Mouse (Mus musculus) MEL (cell line): Measurements from ENCODE around the gene Rpa1. TPM values are rescaled to one million over a fixed set of nuclear protein-coding genes. Genes with fewer than 3 reads are reported as not detected.
A peak's percentile ranks its signal among the peaks of the same experiment; 100 is the strongest.
"Not testable (repeated sequence)": the region's sequence is repeated elsewhere in the genome, so short reads cannot be mapped to it uniquely, and the experiment has no call there.

ENCODE experiments used
- DNase-seq: peaks from one replicate; pipeline ENCODE4 v3.0.0; 2011; ENCODE audit warnings: low read depth, low spot score
- H3K27ac ChIP-seq: 2 replicates; pipeline ENCODE4 v1.5.1; 2012; ENCODE audit warnings: low read depth, mild to moderate bottlenecking, control low read depth, low read length, moderate library complexity; ENCODE audit not compliant: control insufficient read depth
- H3K27me3 ChIP-seq, 2 experiments: fragments of 150-350 bp in 1 of 2; sonication (generic) in 1 of 2; 2 replicates each; pipeline ENCODE4 v1.6.1; 2012; ENCODE audit warnings: low read length in 2 of 2, mild to moderate bottlenecking in 2 of 2, improper control_type of control experiment in 1 of 2, moderate library complexity in 1 of 2; ENCODE audit not compliant: insufficient read depth in 2 of 2, control insufficient read depth in 1 of 2
- H3K36me3 ChIP-seq, 2 experiments: 2 replicates each; pipeline ENCODE4 v1.6.1; 2012 to 2014; ENCODE audit warnings: low read length in 2 of 2, improper control_type of control experiment in 1 of 2, inconsistent platforms in 1 of 2, mild to moderate bottlenecking in 1 of 2; ENCODE audit not compliant: insufficient read depth in 2 of 2, control insufficient read depth in 1 of 2
- H3K4me1 ChIP-seq, 2 experiments: fragments of 150-350 bp in 1 of 2; sonication (generic) in 1 of 2; 2 replicates each; pipeline ENCODE4 v1.6.1; 2012; ENCODE audit warnings: low read length in 2 of 2, improper control_type of control experiment in 1 of 2, mild to moderate bottlenecking in 1 of 2; ENCODE audit not compliant: insufficient read depth in 2 of 2, control insufficient read depth in 1 of 2
- H3K4me3 ChIP-seq, 2 experiments: fragments of 150-350 bp in 1 of 2; sonication (generic) in 1 of 2; 2 replicates each; pipeline ENCODE4 v1.5.1; 2012; ENCODE audit warnings: low read depth in 2 of 2, low read length in 2 of 2, mild to moderate bottlenecking in 2 of 2, moderate library complexity in 2 of 2, control low read depth in 1 of 2, improper control_type of control experiment in 1 of 2; ENCODE audit not compliant: control insufficient read depth in 1 of 2, insufficient read depth in 1 of 2
- H3K79me2 ChIP-seq: 2 replicates; pipeline ENCODE4 v1.6.1; 2012; ENCODE audit warnings: mild to moderate bottlenecking, low read length, moderate library complexity; ENCODE audit not compliant: control insufficient read depth, poor library complexity, insufficient read depth
- H3K9ac ChIP-seq: 2 replicates; pipeline ENCODE4 v1.6.1; 2012; ENCODE audit warnings: low read depth, mild to moderate bottlenecking, control low read depth, low read length, moderate library complexity; ENCODE audit not compliant: control insufficient read depth, poor library complexity, severe bottlenecking
- H3K9me3 ChIP-seq: fragments of 150-350 bp; sonication (generic); replicated peaks from 2 replicates; pipeline ENCODE4 v1.6.1; 2012; ENCODE audit warnings: mild to moderate bottlenecking, low read length, improper control_type of control experiment, moderate library complexity; ENCODE audit not compliant: insufficient read depth
- CHD1 ChIP-seq: IDR thresholded peaks from 2 replicates; pipeline ENCODE4 v1.6.1; 2012; ENCODE audit warnings: low read depth, mild to moderate bottlenecking, inconsistent platforms, low read length, improper control_type of control experiment
- E2F4 ChIP-seq: IDR thresholded peaks from 2 replicates; pipeline ENCODE4 v1.6.1; 2011; ENCODE audit warnings: low read depth, low read length, improper control_type of control experiment, borderline replicate concordance
- ELF1 ChIP-seq: IDR thresholded peaks from 2 replicates; pipeline ENCODE4 v1.6.1; 2014; ENCODE audit warnings: low read depth, mild to moderate bottlenecking, inconsistent platforms, low read length, improper control_type of control experiment, moderate library complexity
- EP300 ChIP-seq, 2 experiments: IDR thresholded peaks; 2 replicates each; pipeline ENCODE4 v1.6.1; 2011; ENCODE audit warnings: improper control_type of control experiment in 2 of 2, low read length in 2 of 2, low read depth in 1 of 2, mild to moderate bottlenecking in 1 of 2
- ETS1 ChIP-seq: IDR thresholded peaks from 2 replicates; pipeline ENCODE4 v1.6.1; 2012; ENCODE audit warnings: low read depth, mild to moderate bottlenecking, inconsistent platforms, low read length, improper control_type of control experiment, moderate library complexity
- GABPA ChIP-seq: IDR thresholded peaks from 2 replicates; pipeline ENCODE4 v1.6.1; 2012; ENCODE audit warnings: low read depth, mild to moderate bottlenecking, inconsistent platforms, low read length, improper control_type of control experiment, moderate library complexity
- GATA1 ChIP-seq: IDR thresholded peaks from 2 replicates; pipeline ENCODE4 v1.6.1; 2011; ENCODE audit warnings: low read depth, low read length, improper control_type of control experiment
- HCFC1 ChIP-seq: IDR thresholded peaks from 2 replicates; pipeline ENCODE4 v1.6.1; 2012; ENCODE audit warnings: low read depth, mild to moderate bottlenecking, inconsistent platforms, low read length, improper control_type of control experiment, moderate library complexity
- JUND ChIP-seq: IDR thresholded peaks from 2 replicates; pipeline ENCODE4 v1.6.1; 2011; ENCODE audit warnings: low read depth, mild to moderate bottlenecking, improper control_type of control experiment, low read length
- MAFK ChIP-seq: IDR thresholded peaks from 2 replicates; pipeline ENCODE4 v1.6.1; 2011; ENCODE audit warnings: low read depth, mild to moderate bottlenecking, low read length, improper control_type of control experiment, borderline replicate concordance
- MAX ChIP-seq: IDR thresholded peaks from 2 replicates; pipeline ENCODE4 v1.6.1; 2011; ENCODE audit warnings: low read length, improper control_type of control experiment
- MAZ ChIP-seq: IDR thresholded peaks from 2 replicates; pipeline ENCODE4 v1.6.1; 2012; ENCODE audit warnings: low read depth, mild to moderate bottlenecking, inconsistent platforms, low read length, improper control_type of control experiment
- MXI1 ChIP-seq: IDR thresholded peaks from 2 replicates; pipeline ENCODE4 v1.6.1; 2011; ENCODE audit warnings: mild to moderate bottlenecking, low read depth, low read length, improper control_type of control experiment
- MYB ChIP-seq: IDR thresholded peaks from 2 replicates; pipeline ENCODE4 v1.6.1; 2011; ENCODE audit warnings: mild to moderate bottlenecking, low read depth, low read length, improper control_type of control experiment
- MYC ChIP-seq: IDR thresholded peaks from 2 replicates; pipeline ENCODE4 v1.6.1; 2011; ENCODE audit warnings: low read depth, mild to moderate bottlenecking, low read length, improper control_type of control experiment, moderate library complexity
- POLR2A ChIP-seq, 2 experiments: IDR thresholded peaks; 2 replicates each; pipeline ENCODE4 v1.6.1; 2011 to 2012; ENCODE audit warnings: low read length in 2 of 2, mild to moderate bottlenecking in 2 of 2, control low read depth in 1 of 2, improper control_type of control experiment in 1 of 2, low read depth in 1 of 2, moderate library complexity in 1 of 2; ENCODE audit not compliant: control insufficient read depth in 1 of 2, insufficient read depth in 1 of 2, poor library complexity in 1 of 2
- POLR2AphosphoS2 ChIP-seq: IDR thresholded peaks from 2 replicates; pipeline ENCODE4 v1.6.1; 2011; ENCODE audit warnings: low read length, improper control_type of control experiment
- SIN3A ChIP-seq: IDR thresholded peaks from 2 replicates; pipeline ENCODE4 v1.6.1; 2012; ENCODE audit warnings: low read length, improper control_type of control experiment, inconsistent platforms
- SMC3 ChIP-seq: IDR thresholded peaks from 2 replicates; pipeline ENCODE4 v1.6.1; 2011; ENCODE audit warnings: low read depth, low read length, improper control_type of control experiment
- TBP ChIP-seq: IDR thresholded peaks from 2 replicates; pipeline ENCODE4 v1.8.0; 2011; ENCODE audit warnings: low read depth, low read length, improper control_type of control experiment
- TCF12 ChIP-seq: IDR thresholded peaks from 2 replicates; pipeline ENCODE4 v1.6.1; 2014; ENCODE audit warnings: low read depth, mild to moderate bottlenecking, inconsistent platforms, low read length, improper control_type of control experiment, moderate library complexity
- USF1 ChIP-seq: IDR thresholded peaks from 2 replicates; pipeline ENCODE4 v1.6.1; 2014; ENCODE audit warnings: low read depth, mild to moderate bottlenecking, inconsistent platforms, low read length, improper control_type of control experiment, moderate library complexity
- ZMIZ1 ChIP-seq: IDR thresholded peaks from 2 replicates; pipeline ENCODE4 v1.6.1; 2012; ENCODE audit warnings: low read depth, mild to moderate bottlenecking, inconsistent platforms, low read length, improper control_type of control experiment, moderate library complexity
- ZNF384 ChIP-seq: IDR thresholded peaks from 2 replicates; pipeline ENCODE4 v1.6.1; 2012; ENCODE audit warnings: low read depth, mild to moderate bottlenecking, inconsistent platforms, low read length, improper control_type of control experiment
- polyA plus RNA-seq, 2 experiments: library from polyadenylated mRNA; stranded (reverse) in 1 of 2; unstranded in 1 of 2; fragments of >175 nt in 1 of 2; fragments of >200 nt in 1 of 2; gene quantifications; 2 replicates each; pipeline versions ENCODE4 v1.2.1 to v1.2.4; 2012; ENCODE audit warnings: low replicate concordance in 2 of 2, low read depth in 1 of 2; ENCODE audit not compliant: insufficient read length in 2 of 2, insufficient read depth in 1 of 2, missing spikeins in 1 of 2
- total RNA-seq: library from RNA; depleted of rRNA; stranded (reverse); fragments of 300-350 nt; gene quantifications from 2 replicates; pipeline ENCODE4 v1.2.3, GENCODE M21; 2012

The Rpa1 gene
- total and polyA plus RNA-seq, 3 experiments, result 179 to 481 (median 242) TPM

DNA sequence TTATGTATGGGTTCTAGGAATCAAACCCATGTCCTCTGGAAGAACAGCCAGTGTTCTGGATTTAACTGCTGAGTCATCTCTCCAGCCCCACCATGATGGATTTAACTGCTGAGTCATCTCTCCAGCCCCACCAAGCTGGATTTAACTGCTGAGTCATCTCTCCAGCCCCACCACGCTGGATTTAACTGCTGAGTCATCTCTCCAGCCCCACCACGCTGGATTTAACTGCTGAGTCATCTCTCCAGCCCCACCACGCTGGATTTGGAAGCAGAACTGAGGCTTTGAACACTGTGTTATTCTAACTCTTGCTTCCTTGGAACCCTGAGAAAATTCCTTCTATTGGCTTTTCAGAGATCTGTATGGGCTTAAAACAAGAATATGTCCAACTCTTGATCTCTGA, 35.4 kb upstream of the Rpa1 start:
- peak; percentile 89 for DNase-seq
- peak overlapping the region; percentile 69 for H3K27ac ChIP-seq
- TF ChIP-seq TCF12 (peak; percentile 58), POLR2A (IDR thresholded peaks at IDR 0.05; ENCODE audit: control insufficient read depth in 1 of 2, insufficient read depth in 1 of 2, low read depth in 1 of 2, low read length in 2 of 2, poor library complexity in 1 of 2) (peak in 1 of 2 experiments; percentile 19; a peak in 1 of 4 replicates), ETS1 (peak; percentile 98), MAX (peak; percentile 93), JUND (peak; percentile 93), MYC (peak; percentile 98), GABPA (peak; percentile 100), MAFK (peak; percentile 100), EP300 (IDR thresholded peaks at IDR 0.05; ENCODE audit: low read depth in 1 of 2, low read length in 2 of 2) (peak; percentile 84 to 89), GATA1 (peak; percentile 26; the same call in 1 of the 2 replicates), SIN3A (peak; percentile 98), MXI1 (peak; percentile 99)
- not testable (repeated sequence) for H3K27me3 ChIP-seq, H3K9ac ChIP-seq, H3K9me3 ChIP-seq, H3K79me2 ChIP-seq, H3K4me3 ChIP-seq
- peaks cover 0 to 21% of the 10 kb centered on the region in 2 experiments; a peak in 2 of 4 replicates for H3K36me3 ChIP-seq
- peaks cover 8 to 12% of the 10 kb centered on the region in 2 experiments for H3K4me1 ChIP-seq

DNA sequence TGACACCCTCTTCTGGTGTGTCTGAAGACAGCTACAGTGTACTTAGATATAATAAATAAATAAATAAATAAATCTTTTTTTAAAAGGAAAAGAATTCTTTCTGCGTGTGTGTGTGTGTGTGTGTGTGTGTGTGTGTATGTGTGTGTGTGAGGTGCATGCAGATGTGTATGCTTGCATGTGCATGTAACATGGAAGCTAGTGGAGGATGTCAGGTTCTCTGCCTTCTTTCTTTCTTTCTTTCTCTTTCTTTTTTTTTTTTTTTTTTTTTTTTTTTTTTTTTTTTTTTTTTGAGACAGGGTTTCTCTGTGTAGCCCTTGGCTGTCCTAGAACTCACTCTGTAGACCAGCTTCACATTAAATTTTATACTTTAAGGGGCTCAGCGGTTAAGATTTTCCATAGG, 30.7 kb upstream of the Rpa1 start:
- H3K36me3 ChIP-seq, result peaks cover 0 to 15% of the 10 kb centered on the region in 2 experiments; a peak in 2 of 4 replicates
- DNase-seq, H3K27me3 ChIP-seq: not testable (repeated sequence)

DNA sequence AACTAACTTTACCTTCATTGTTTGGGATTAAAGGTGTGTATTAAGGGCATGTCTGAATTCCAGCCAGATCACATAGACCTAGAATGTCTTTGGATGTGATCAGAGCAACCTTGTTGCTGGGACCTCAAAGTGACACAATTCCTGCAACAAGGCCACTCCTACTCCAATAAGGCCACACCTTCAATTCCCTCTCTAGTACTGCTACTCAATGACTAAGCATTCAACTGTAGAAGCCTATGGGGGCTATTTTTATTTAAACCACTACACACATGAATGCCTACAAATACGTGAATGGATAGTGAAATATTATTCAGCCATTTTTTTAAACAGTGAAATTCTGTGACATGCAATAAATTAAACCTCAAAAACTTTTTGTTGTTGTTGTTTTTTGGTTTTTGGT, 29.0 kb upstream of the Rpa1 start:
- TF ChIP-seq E2F4 (no peak), ETS1 (peak; percentile 51; the same call in 1 of the 2 replicates), SMC3 (no peak), MAZ (no peak), ZNF384 (no peak), JUND (no peak), EP300 (IDR thresholded peaks at IDR 0.05; ENCODE audit: low read depth in 1 of 2, low read length in 2 of 2) (peak; percentile 26 to 74; a peak in 2 of 4 replicates), MYB (peak; percentile 47; the same call in 1 of the 2 replicates), CHD1 (no peak), SIN3A (0 out of 2 replicates have a peak, but pooled peaks have one; percentile 37), ZMIZ1 (no peak), USF1 (no peak), POLR2A (IDR thresholded peaks at IDR 0.05; ENCODE audit: control insufficient read depth in 1 of 2, insufficient read depth in 1 of 2, low read depth in 1 of 2, low read length in 2 of 2, poor library complexity in 1 of 2) (no peak), HCFC1 (no peak), POLR2AphosphoS2 (no peak), TBP (no peak), MXI1 (no peak), ELF1 (no peak)
- DNase-seq, result peak; percentile 85
- peaks cover 0 to 12% of the 10 kb centered on the region in 2 experiments; a peak in 2 of 4 replicates for H3K36me3 ChIP-seq
- no peaks in the 10 kb centered on the region for H3K27me3 ChIP-seq
- H3K9me3 ChIP-seq, result no peaks in the 10 kb centered on the region
- H3K4me1 ChIP-seq, result peaks cover 8% of the 10 kb centered on the region in 2 experiments
- H3K4me3 ChIP-seq, result no peak overlapping the region
- no peak overlapping the region for H3K9ac ChIP-seq
- H3K27ac ChIP-seq, result no peak overlapping the region
- H3K79me2 ChIP-seq, result no peaks in the 10 kb centered on the region

More for the DNA sequence above, 30.7 kb upstream of the Rpa1 start:
- H3K4me1 ChIP-seq, result peaks cover 9 to 14% of the 10 kb centered on the region in 2 experiments
- H3K27ac ChIP-seq, H3K9me3 ChIP-seq, H3K9ac ChIP-seq, H3K4me3 ChIP-seq, H3K79me2 ChIP-seq: not testable (repeated sequence)
- peak; percentile 73 for TF ChIP-seq ZNF384
